Mouse (Mus musculus): ENCODE results near the gene Taf12. TPM values are rescaled to one million over a fixed set of nuclear protein-coding genes. Genes with fewer than 3 reads are reported as not detected.

Taf12 gene
- polyA plus RNA-seq, 1 experiment from 2014 or later, result 64.6 TPM

DNA sequence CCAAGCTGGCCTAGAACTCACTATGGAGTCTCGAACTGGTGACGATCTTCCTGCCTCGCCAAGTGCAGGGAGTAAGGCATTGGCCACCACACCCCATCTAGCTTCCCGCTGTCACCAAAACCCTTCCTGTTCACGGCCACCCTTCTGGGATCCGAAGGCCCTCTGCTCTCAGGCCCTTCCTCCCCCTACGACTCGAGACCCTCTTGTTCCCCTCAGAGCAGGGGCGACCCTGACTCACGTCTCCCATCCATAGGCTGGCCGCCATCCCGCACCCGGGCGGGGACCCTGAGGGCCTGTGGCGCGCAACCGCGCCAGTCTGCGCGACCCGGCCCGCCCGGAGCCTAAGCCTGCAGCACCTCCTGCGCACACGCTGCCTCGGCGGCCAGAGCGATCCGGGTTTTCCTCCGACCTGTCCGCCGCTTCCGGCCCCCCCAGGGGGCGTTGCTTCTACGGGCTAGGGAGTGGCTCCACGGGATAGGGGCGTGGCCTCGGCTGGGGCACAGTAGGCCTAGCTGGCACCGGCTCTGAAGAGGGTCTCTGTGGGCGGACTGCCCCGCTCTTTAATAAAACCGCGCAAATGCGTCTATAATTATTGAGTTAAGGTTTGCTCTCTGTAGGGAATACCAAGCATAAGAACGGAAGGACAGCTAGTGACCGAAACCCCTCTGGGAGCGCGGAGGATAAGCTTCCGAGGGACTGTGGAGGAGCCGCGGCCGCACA, 55.1 kb downstream of the Taf12 start, which contains the start of gene Trnau1ap:
Gene Trnau1ap (minus strand): TSS at position 424 of the 720 bp plus-strand sequence.
- Histone ChIP-seq H3K4me1 (ENCODE audit: control insufficient read depth, insufficient read depth, low read length) (no peaks in the 10 kb centered on the region), H3K4me2 (ENCODE audit: low read depth, low read length) (peak within 1 kb of the TSS; percentile 45), H3K36me3 (replicated peaks; ENCODE audit: control insufficient read depth, insufficient read depth, low read depth, low read length) (peaks cover 6% of the 10 kb centered on the region), H3K27me3 (ENCODE audit: control insufficient read depth, insufficient read depth, low read length) (no peaks in the 10 kb centered on the region), H3K4me3 (ENCODE audit: low read depth, low read length) (peak within 1 kb of the TSS; percentile 79), H3K9ac (replicated peaks; ENCODE audit: low read length) (peak within 1 kb of the TSS; percentile 89), H3K9me3 (replicated peaks; ENCODE audit: control insufficient read depth, low read length) (no peaks in the 10 kb centered on the region), H3K27ac (replicated peaks; ENCODE audit: low read depth, low read length) (peak within 1 kb of the TSS; percentile 72)
- DNase-seq (ENCODE audit: low spot score) (peak; percentile 96), ATAC-seq (replicated peaks; ENCODE audit: insufficient number of reproducible peaks, low FRiP score, low TSS enrichment, low read depth) (peak; percentile 91)
- WGBS, result under 1% methylated on average over 52 of the region's 52 CpGs

- peaks cover 11% of the 10 kb centered on the region for H3K36me3 ChIP-seq (replicated peaks; ENCODE audit: control insufficient read depth, insufficient read depth, low read depth, low read length)
- H3K4me3 ChIP-seq (ENCODE audit: low read depth, low read length), result peak overlapping the region; percentile 79
- H3K4me2 ChIP-seq (ENCODE audit: low read depth, low read length), result peak overlapping the region; percentile 45
- DNase-seq (ENCODE audit: low spot score) (no peak), ATAC-seq (replicated peaks; ENCODE audit: insufficient number of reproducible peaks, low FRiP score, low TSS enrichment, low read depth) (no peak)
- WGBS, result 11% methylated on average over 10 of the region's 10 CpGs
- peak overlapping the region; percentile 89 for H3K9ac ChIP-seq (replicated peaks; ENCODE audit: low read length)
- H3K27me3 ChIP-seq (ENCODE audit: control insufficient read depth, insufficient read depth, low read length), result no peaks in the 10 kb centered on the region
- H3K4me1 ChIP-seq (ENCODE audit: control insufficient read depth, insufficient read depth, low read length), result no peaks in the 10 kb centered on the region
- no peaks in the 10 kb centered on the region for H3K9me3 ChIP-seq (replicated peaks; ENCODE audit: control insufficient read depth, low read length)
- no peak overlapping the region for H3K27ac ChIP-seq (replicated peaks; ENCODE audit: low read depth, low read length)
Observed at GRCm38 (mm10) chr4:132329835-132330354, 55.7 kb downstream of the Taf12 start.

GRCm38 (mm10) chr4:132331960-132332359, 57.8 kb downstream of the Taf12 start:
- WGBS, result 79% methylated on average over 3 of the region's 3 CpGs
- Histone ChIP-seq H3K4me1 (ENCODE audit: control insufficient read depth, insufficient read depth, low read length) (no peaks in the 10 kb centered on the region), H3K4me2 (ENCODE audit: low read depth, low read length) (no peak overlapping the region), H3K27ac (replicated peaks; ENCODE audit: low read depth, low read length) (no peak overlapping the region), H3K27me3 (ENCODE audit: control insufficient read depth, insufficient read depth, low read length) (no peaks in the 10 kb centered on the region), H3K4me3 (ENCODE audit: low read depth, low read length) (no peak overlapping the region), H3K36me3 (replicated peaks; ENCODE audit: control insufficient read depth, insufficient read depth, low read depth, low read length) (peaks cover 13% of the 10 kb centered on the region), H3K9ac (replicated peaks; ENCODE audit: low read length) (no peak overlapping the region), H3K9me3 (replicated peaks; ENCODE audit: control insufficient read depth, low read length) (no peaks in the 10 kb centered on the region)
- DNase-seq (ENCODE audit: low spot score) (no peak), ATAC-seq (replicated peaks; ENCODE audit: insufficient number of reproducible peaks, low FRiP score, low TSS enrichment, low read depth) (no peak)

DNA sequence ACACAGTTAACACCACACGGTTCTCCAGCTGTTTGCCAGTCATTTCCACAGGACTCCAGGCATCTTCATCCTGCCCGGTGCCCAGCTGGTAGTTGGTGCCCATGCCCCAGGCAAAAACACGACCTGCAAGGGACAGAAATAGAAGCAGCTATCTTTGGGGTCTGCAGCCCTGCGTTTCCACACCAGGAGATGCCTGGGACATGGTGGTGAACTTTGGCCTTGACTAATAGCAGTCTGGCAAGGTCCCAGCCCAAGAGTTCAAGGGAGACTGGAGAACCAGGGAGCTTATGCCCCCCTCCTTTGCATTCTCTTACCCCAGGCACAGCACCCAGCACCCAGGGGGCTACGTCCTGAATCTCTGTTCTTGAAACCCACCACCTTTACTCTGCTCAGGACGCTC, 58.7 kb downstream of the Taf12 start:
- no peak for ATAC-seq (replicated peaks; ENCODE audit: insufficient number of reproducible peaks, low FRiP score, low TSS enrichment, low read depth)

GRCm38 (mm10) chr4:132338943-132339342, 64.8 kb downstream of the Taf12 start:
- no peak overlapping the region for H3K4me3 ChIP-seq (ENCODE audit: low read depth, low read length)
- no peak overlapping the region for H3K4me2 ChIP-seq (ENCODE audit: low read depth, low read length)
- ATAC-seq (replicated peaks; ENCODE audit: insufficient number of reproducible peaks, low FRiP score, low TSS enrichment, low read depth) (no peak), DNase-seq (ENCODE audit: low spot score) (no peak)
- no peaks in the 10 kb centered on the region for H3K27me3 ChIP-seq (ENCODE audit: control insufficient read depth, insufficient read depth, low read length)
- H3K27ac ChIP-seq (replicated peaks; ENCODE audit: low read depth, low read length), result no peak overlapping the region
- no peaks in the 10 kb centered on the region for H3K4me1 ChIP-seq (ENCODE audit: control insufficient read depth, insufficient read depth, low read length)
- peaks cover 16% of the 10 kb centered on the region for H3K36me3 ChIP-seq (replicated peaks; ENCODE audit: control insufficient read depth, insufficient read depth, low read depth, low read length)
- 96% methylated on average over 13 of the region's 13 CpGs for WGBS
- H3K9me3 ChIP-seq (replicated peaks; ENCODE audit: control insufficient read depth, low read length), result no peaks in the 10 kb centered on the region
- H3K9ac ChIP-seq (replicated peaks; ENCODE audit: low read length), result no peak overlapping the region

More for the DNA sequence above, 58.7 kb downstream of the Taf12 start:
- Histone ChIP-seq H3K4me1 (ENCODE audit: control insufficient read depth, insufficient read depth, low read length) (no peaks in the 10 kb centered on the region), H3K4me3 (ENCODE audit: low read depth, low read length) (no peak overlapping the region), H3K9me3 (replicated peaks; ENCODE audit: control insufficient read depth, low read length) (no peaks in the 10 kb centered on the region), H3K4me2 (ENCODE audit: low read depth, low read length) (no peak overlapping the region), H3K9ac (replicated peaks; ENCODE audit: low read length) (no peak overlapping the region), H3K27me3 (ENCODE audit: control insufficient read depth, insufficient read depth, low read length) (no peaks in the 10 kb centered on the region), H3K36me3 (replicated peaks; ENCODE audit: control insufficient read depth, insufficient read depth, low read depth, low read length) (peaks cover 13% of the 10 kb centered on the region), H3K27ac (replicated peaks; ENCODE audit: low read depth, low read length) (no peak overlapping the region)
- no peak for DNase-seq (ENCODE audit: low spot score)
- 86% methylated on average over 6 of the region's 6 CpGs for WGBS

GRCm38 (mm10) chr4:132341451-132341850, 67.3 kb downstream of the Taf12 start:
- no peak overlapping the region for H3K4me2 ChIP-seq (ENCODE audit: low read depth, low read length)
- no peak overlapping the region for H3K4me3 ChIP-seq (ENCODE audit: low read depth, low read length)
- H3K27me3 ChIP-seq (ENCODE audit: control insufficient read depth, insufficient read depth, low read length), result no peaks in the 10 kb centered on the region
- no peaks in the 10 kb centered on the region for H3K9me3 ChIP-seq (replicated peaks; ENCODE audit: control insufficient read depth, low read length)
- WGBS, result 87% methylated on average over 3 of the region's 3 CpGs
- ATAC-seq (replicated peaks; ENCODE audit: insufficient number of reproducible peaks, low FRiP score, low TSS enrichment, low read depth) (no peak), DNase-seq (ENCODE audit: low spot score) (no peak)
- peaks cover 3% of the 10 kb centered on the region; the same call in 1 of the 2 replicates for H3K4me1 ChIP-seq (ENCODE audit: control insufficient read depth, insufficient read depth, low read length)
- H3K9ac ChIP-seq (replicated peaks; ENCODE audit: low read length), result no peak overlapping the region
- no peak overlapping the region for H3K27ac ChIP-seq (replicated peaks; ENCODE audit: low read depth, low read length)
- peaks cover 6% of the 10 kb centered on the region for H3K36me3 ChIP-seq (replicated peaks; ENCODE audit: control insufficient read depth, insufficient read depth, low read depth, low read length)

- Histone ChIP-seq H3K9ac (replicated peaks; ENCODE audit: low read length) (peak overlapping the region; percentile 92), H3K4me3 (ENCODE audit: low read depth, low read length) (peak overlapping the region; percentile 86), H3K27ac (replicated peaks; ENCODE audit: low read depth, low read length) (0 out of 2 replicates have a peak overlapping the region, but pooled peaks have one; percentile 52), H3K4me2 (ENCODE audit: low read depth, low read length) (peak overlapping the region; percentile 88), H3K4me1 (ENCODE audit: control insufficient read depth, insufficient read depth, low read length) (peaks cover 3% of the 10 kb centered on the region; the same call in 1 of the 2 replicates), H3K27me3 (ENCODE audit: control insufficient read depth, insufficient read depth, low read length) (no peaks in the 10 kb centered on the region), H3K36me3 (replicated peaks; ENCODE audit: control insufficient read depth, insufficient read depth, low read depth, low read length) (no peaks in the 10 kb centered on the region), H3K9me3 (replicated peaks; ENCODE audit: control insufficient read depth, low read length) (no peaks in the 10 kb centered on the region)
- DNase-seq (ENCODE audit: low spot score) (no peak), ATAC-seq (replicated peaks; ENCODE audit: insufficient number of reproducible peaks, low FRiP score, low TSS enrichment, low read depth) (no peak)
- WGBS, result 5% methylated on average over 13 of the region's 13 CpGs
Observed at GRCm38 (mm10) chr4:132344403-132345134, 70.4 kb downstream of the Taf12 start.

Measured in embryonic facial prominence, embryonic 11.5 days (tissue).